Mouse (Mus musculus) kidney, embryonic 14.5 days (tissue): ENCODE measurements around the gene Fbxw7. TPM values are rescaled to one million over a fixed set of nuclear protein-coding genes. Genes with fewer than 3 reads are reported as not detected.

Experiments
- ATAC-seq: fragments of 200-750 bp; cut with Nextera tagmentation; 2 replicates; pipeline ENCODE4 v1.8.0; 2017; ENCODE audit warnings: moderate number of reproducible peaks, mild to moderate bottlenecking, moderate TSS enrichment, moderate library complexity; ENCODE audit not compliant: low FRiP score, low TSS enrichment
- H3K27ac ChIP-seq: fragments of 300-500 bp; sonication (generic); 2 replicates; pipeline ENCODE4 v1.5.1; 2014; ENCODE audit warnings: low read depth, mild to moderate bottlenecking, low read length, moderate library complexity, mixed read lengths
- H3K27me3 ChIP-seq: fragments of 300-500 bp; sonication (generic); 2 replicates; pipeline ENCODE4 v1.6.1; 2014; ENCODE audit warnings: mild to moderate bottlenecking, low read length; ENCODE audit not compliant: control insufficient read depth, insufficient read depth
- H3K36me3 ChIP-seq: fragments of 300-500 bp; sonication (generic); 2 replicates; pipeline ENCODE4 v1.6.1; 2014; ENCODE audit warnings: low read length, mixed read lengths; ENCODE audit not compliant: control insufficient read depth, insufficient read depth
- H3K4me1 ChIP-seq: fragments of 300-500 bp; sonication (generic); 2 replicates; pipeline ENCODE4 v1.6.1; 2014; ENCODE audit warnings: low read length, mixed read lengths; ENCODE audit not compliant: control insufficient read depth, insufficient read depth
- H3K4me2 ChIP-seq: fragments of 300-500 bp; sonication (generic); replicated peaks from 2 replicates; pipeline ENCODE4 v1.6.1; 2014; ENCODE audit warnings: low read depth, mild to moderate bottlenecking, low read length
- H3K4me3 ChIP-seq: fragments of 300-500 bp; sonication (generic); 2 replicates; pipeline ENCODE4 v1.5.1; 2014; ENCODE audit warnings: mild to moderate bottlenecking, low read length
- H3K9ac ChIP-seq: fragments of 300-500 bp; sonication (generic); 2 replicates; pipeline ENCODE4 v1.6.1; 2014; ENCODE audit warnings: low read depth, mild to moderate bottlenecking, low read length, moderate library complexity
- H3K9me3 ChIP-seq: fragments of 300-500 bp; sonication (generic); 2 replicates; pipeline ENCODE4 v1.6.1; 2016; ENCODE audit warnings: low read length; ENCODE audit not compliant: control insufficient read depth
- WGBS: fragments of 180-500 bp; shearing (Covaris S2); extraction: QIAGEN DNeasy Blood & Tissue Kit; methylation state at CpG from one replicate; pipeline ENCODE4 v1.1.7; 2014; 5-methylcytosine and 5-hydroxymethylcytosine counted together
- polyA plus RNA-seq: library from polyadenylated mRNA; unstranded; fragments of >200 nt; fragmentation: Nextera tagmentation; extraction: Ambion mirVana; gene quantifications from 2 replicates; pipeline ENCODE4 v1.2.1, GENCODE M21; 2014

Fbxw7 gene
- polyA plus RNA-seq, 1 experiment from 2014 or later, result 10.1 TPM

DNA sequence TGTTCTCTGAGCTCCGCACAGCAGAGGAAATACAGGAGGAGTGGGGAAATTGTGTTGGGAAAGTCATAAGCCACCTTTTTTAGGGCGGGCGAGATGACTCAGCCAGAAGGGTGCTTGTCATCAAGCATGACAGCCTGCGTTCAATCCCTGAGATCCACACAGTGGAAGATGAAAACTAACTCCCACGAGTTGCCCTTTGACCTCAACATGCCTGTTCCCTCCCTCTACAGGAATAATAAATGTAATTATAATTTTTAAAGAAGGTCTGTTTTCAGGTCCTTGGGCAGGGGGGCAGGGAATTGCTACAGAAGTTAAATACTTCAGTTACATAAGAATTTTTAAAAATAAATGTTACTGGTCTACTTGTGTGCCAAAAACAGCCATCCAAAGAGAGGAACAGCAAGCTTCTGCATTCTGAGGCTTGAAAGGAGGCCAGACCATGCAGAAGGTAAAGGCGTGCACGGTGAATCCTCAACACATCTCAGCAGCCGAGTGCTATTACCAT is 170.1 kb downstream of the Fbxw7 start:
- H3K36me3 ChIP-seq, result no peaks in the 10 kb centered on the region; the same call in 1 of the 2 replicates
- H3K9me3 ChIP-seq, result no peaks in the 10 kb centered on the region
- no peaks in the 10 kb centered on the region for H3K27me3 ChIP-seq
- no peak overlapping the region for H3K9ac ChIP-seq
- no peak overlapping the region for H3K4me2 ChIP-seq
- no peak for ATAC-seq
- H3K4me1 ChIP-seq, result no peaks in the 10 kb centered on the region
- no peak overlapping the region for H3K4me3 ChIP-seq
- no peak overlapping the region for H3K27ac ChIP-seq
- 83% methylated on average over 8 of the region's 8 CpGs for WGBS

- 80% methylated on average over 4 of the region's 4 CpGs for WGBS
- no peak overlapping the region for H3K9ac ChIP-seq
- no peak overlapping the region for H3K27ac ChIP-seq
- no peak for ATAC-seq
- no peaks in the 10 kb centered on the region for H3K4me1 ChIP-seq
- no peaks in the 10 kb centered on the region for H3K9me3 ChIP-seq
- H3K4me3 ChIP-seq, result no peak overlapping the region
- no peaks in the 10 kb centered on the region for H3K36me3 ChIP-seq
- H3K27me3 ChIP-seq, result no peaks in the 10 kb centered on the region
- H3K4me2 ChIP-seq, result no peak overlapping the region
Observed at GRCm38 (mm10) chr3:84988880-84989279, 173.8 kb downstream of the Fbxw7 start.

DNA sequence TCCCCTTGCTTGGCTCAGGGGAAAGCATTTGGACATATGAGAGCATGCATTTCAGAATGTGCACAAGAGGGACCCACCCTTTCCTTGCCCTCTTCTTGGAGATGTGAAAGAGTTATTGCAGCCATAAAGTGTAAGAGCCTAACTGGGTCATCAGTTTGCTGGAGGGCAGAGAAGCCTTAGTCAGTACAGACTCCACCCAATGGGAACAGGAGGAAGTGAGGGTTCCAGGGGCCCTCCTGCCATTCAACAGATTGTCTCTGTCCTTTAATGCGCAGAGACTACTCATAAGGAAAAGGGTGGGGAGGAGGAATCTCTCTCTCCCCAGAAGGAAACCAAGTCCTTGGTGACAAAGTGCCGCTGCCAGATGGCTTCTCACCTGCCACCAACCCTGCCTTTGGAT is 190.2 kb downstream of the Fbxw7 start:
- no peaks in the 10 kb centered on the region for H3K4me1 ChIP-seq

DNA sequence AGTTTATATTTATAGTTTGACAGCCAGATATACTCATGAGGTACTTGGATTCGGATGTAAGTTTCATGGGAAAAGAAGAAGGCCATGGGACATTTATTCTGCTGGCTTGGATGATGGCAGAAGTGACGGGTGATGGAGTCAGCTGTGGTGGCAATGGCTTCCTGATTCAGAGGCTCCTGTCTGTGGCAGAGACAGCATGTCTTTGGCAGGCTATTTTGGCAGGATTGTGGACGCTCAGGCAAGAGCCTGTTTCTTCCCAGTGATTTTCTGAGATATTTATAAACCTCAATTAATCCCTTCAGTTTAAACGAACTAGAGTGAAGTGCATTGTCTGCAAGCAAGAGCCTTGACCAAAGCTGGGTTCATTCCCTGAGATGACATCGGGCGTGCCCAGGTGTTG is 197.8 kb downstream of the Fbxw7 start:
- Histone ChIP-seq H3K27me3 (no peaks in the 10 kb centered on the region), H3K9me3 (no peaks in the 10 kb centered on the region), H3K9ac (no peak overlapping the region), H3K4me2 (no peak overlapping the region), H3K27ac (no peak overlapping the region), H3K4me3 (no peak overlapping the region), H3K4me1 (no peaks in the 10 kb centered on the region), H3K36me3 (no peaks in the 10 kb centered on the region)
- ATAC-seq, result no peak
- WGBS, result 82% methylated on average over 6 of the region's 6 CpGs

More for the DNA sequence above, 190.2 kb downstream of the Fbxw7 start:
- no peak overlapping the region for H3K27ac ChIP-seq
- WGBS, result 46% methylated on average over 2 of the region's 2 CpGs
- H3K4me2 ChIP-seq, result no peak overlapping the region
- no peak for ATAC-seq
- no peak overlapping the region for H3K4me3 ChIP-seq
- H3K9me3 ChIP-seq, result no peaks in the 10 kb centered on the region
- no peaks in the 10 kb centered on the region for H3K36me3 ChIP-seq
- H3K9ac ChIP-seq, result no peak overlapping the region
- H3K27me3 ChIP-seq, result no peaks in the 10 kb centered on the region

GRCm38 (mm10) chr3:85015667-85016066 is 200.6 kb downstream of the Fbxw7 start:
- Histone ChIP-seq H3K9me3 (no peaks in the 10 kb centered on the region), H3K4me3 (no peak overlapping the region), H3K4me1 (no peaks in the 10 kb centered on the region), H3K36me3 (no peaks in the 10 kb centered on the region), H3K9ac (no peak overlapping the region), H3K27me3 (no peaks in the 10 kb centered on the region), H3K4me2 (no peak overlapping the region), H3K27ac (no peak overlapping the region)
- 55% methylated on average over 9 of the region's 9 CpGs for WGBS
- no peak for ATAC-seq

- H3K4me3 ChIP-seq, result no peak overlapping the region
- H3K4me1 ChIP-seq, result no peaks in the 10 kb centered on the region
- no peaks in the 10 kb centered on the region for H3K9me3 ChIP-seq
- no peak overlapping the region for H3K27ac ChIP-seq
- no peaks in the 10 kb centered on the region for H3K36me3 ChIP-seq
- H3K9ac ChIP-seq, result no peak overlapping the region
- no peak for ATAC-seq
- H3K4me2 ChIP-seq, result no peak overlapping the region
- no peaks in the 10 kb centered on the region for H3K27me3 ChIP-seq
Observed at GRCm38 (mm10) chr3:85020137-85020536, 205.1 kb downstream of the Fbxw7 start.

DNA sequence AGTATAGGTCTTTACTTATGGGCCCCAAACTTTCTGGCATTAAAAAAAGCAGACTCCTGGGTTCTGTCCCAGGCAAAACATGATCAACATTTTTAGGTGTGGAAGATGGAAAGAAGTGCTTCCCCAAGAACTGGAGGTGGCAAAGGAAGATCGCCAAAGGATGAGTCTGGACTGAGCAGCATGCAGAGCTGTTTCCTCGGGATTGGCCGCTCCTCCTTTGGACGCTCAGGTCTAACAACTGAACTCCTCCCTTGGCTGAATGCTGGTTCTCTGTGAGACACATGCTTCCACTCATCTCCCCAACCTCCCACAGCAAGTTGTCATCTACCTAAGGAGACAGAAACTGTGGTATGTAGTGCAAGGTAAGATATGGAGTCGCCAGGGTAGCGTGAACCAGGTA is 206.7 kb downstream of the Fbxw7 start:
- ATAC-seq, result no peak
- Histone ChIP-seq H3K27me3 (no peaks in the 10 kb centered on the region), H3K36me3 (no peaks in the 10 kb centered on the region), H3K4me3 (no peak overlapping the region), H3K4me2 (no peak overlapping the region), H3K27ac (no peak overlapping the region), H3K9ac (no peak overlapping the region), H3K9me3 (no peaks in the 10 kb centered on the region), H3K4me1 (no peaks in the 10 kb centered on the region)
- 98% methylated on average over 6 of the region's 6 CpGs for WGBS

GRCm38 (mm10) chr3:85022800-85023199 is 207.7 kb downstream of the Fbxw7 start:
- Histone ChIP-seq H3K36me3 (no peaks in the 10 kb centered on the region), H3K9ac (no peak overlapping the region), H3K4me2 (no peak overlapping the region), H3K4me3 (no peak overlapping the region), H3K9me3 (no peaks in the 10 kb centered on the region), H3K27me3 (no peaks in the 10 kb centered on the region), H3K27ac (no peak overlapping the region), H3K4me1 (no peaks in the 10 kb centered on the region)
- no peak for ATAC-seq
- 68% methylated on average over 11 of the region's 11 CpGs for WGBS

DNA sequence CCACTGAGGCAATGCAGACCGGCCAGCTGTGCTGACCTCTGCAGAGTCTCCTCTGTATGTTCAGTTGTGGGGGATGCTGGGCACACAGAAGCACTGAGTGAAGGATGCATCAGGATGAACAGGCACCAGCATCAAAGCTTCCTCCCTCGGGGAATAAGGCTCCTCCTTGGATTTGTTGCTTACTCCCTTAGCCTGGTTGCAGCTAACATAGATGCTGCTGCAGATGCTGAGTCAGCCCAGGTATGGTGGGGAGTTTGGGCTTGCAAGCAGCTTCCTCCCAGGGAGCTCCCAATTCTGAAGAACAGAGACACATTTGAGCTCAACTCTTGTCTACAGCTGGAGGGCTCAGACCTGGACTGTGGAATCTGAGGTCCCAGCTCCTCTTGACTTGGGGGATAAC is 209.2 kb downstream of the Fbxw7 start:
- no peaks in the 10 kb centered on the region for H3K36me3 ChIP-seq
- H3K9ac ChIP-seq, result no peak overlapping the region
- H3K27ac ChIP-seq, result no peak overlapping the region
- no peak overlapping the region for H3K4me3 ChIP-seq
- H3K4me2 ChIP-seq, result no peak overlapping the region
- H3K9me3 ChIP-seq, result no peaks in the 10 kb centered on the region
- H3K4me1 ChIP-seq, result no peaks in the 10 kb centered on the region
- no peak for ATAC-seq
- H3K27me3 ChIP-seq, result no peaks in the 10 kb centered on the region
- 78% methylated on average over 2 of the region's 2 CpGs for WGBS
